Mouse (Mus musculus): ENCODE results near the gene St6gal1. TPM values are rescaled to one million over a fixed set of nuclear protein-coding genes. Genes with fewer than 3 reads are reported as not detected.

Gene St6gal1
- polyA plus RNA-seq, 1 experiment, result 13.3 TPM

DNA sequence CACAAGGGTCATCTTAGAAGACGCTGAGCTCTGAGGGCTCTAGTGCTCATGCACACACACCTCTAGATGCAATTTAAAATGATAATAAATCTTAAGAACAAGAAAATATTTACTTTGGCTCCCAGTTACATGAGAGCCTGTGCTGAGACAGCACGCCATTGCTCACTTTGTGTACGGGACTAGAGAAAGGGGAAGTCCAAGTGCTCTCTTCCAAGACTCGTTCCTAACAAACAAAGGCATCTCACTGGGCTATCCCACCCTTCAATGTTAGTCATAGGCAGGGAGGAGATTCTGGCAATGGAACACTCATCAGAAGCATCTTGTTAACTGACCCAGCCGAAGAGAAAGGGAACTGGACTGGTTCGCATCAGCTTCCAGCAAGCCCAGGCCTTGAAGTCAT lies 108.1 kb downstream of the St6gal1 start:
- H3K4me1 ChIP-seq (ENCODE audit: control insufficient read depth, insufficient read depth, low read length), result no peaks in the 10 kb centered on the region
- no peak overlapping the region for H3K4me3 ChIP-seq (ENCODE audit: insufficient read depth, low read length)
- H3K27ac ChIP-seq (ENCODE audit: insufficient read depth, low read length), result no peak overlapping the region
- TF ChIP-seq CTCF (IDR thresholded peaks at IDR 0.05; ENCODE audit: extremely low read depth, insufficient read depth, low read length) (no peak), POLR2A (IDR thresholded peaks at IDR 0.05; ENCODE audit: extremely low read depth, insufficient read depth, low read length) (no peak)

DNA sequence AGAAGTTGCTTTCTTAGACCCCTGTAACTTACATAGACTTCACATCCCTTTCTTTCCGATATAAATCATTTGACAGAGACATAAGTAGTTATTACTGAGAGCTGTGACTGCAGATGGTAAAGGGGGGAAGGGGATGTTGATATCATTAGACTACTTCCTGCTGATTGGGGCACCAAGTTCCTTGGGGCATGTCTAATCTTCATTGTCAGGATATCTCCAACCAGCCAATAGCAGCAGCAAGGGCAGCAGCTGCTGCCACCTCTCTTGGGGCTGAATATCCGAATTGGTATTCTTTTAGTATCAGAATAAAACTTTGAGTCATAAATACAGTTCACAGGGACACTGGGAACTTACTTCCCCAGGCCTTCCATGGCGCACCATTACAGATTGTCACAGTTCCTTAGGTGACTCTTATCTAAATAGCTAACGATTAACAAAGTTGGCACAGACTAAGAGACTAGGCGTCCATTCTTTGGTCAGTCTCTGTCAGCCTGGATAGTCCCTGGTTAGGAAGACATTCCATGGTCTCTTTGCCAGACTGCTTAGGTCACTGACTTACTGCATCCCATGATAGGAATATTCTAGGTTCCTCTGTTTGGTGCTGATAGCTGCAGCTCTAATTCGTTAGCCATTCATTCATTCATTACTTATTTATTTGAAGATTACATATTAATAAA lies 109.5 kb downstream of the St6gal1 start:
- Histone ChIP-seq H3K4me1 (ENCODE audit: control insufficient read depth, insufficient read depth, low read length) (no peaks in the 10 kb centered on the region), H3K4me3 (ENCODE audit: insufficient read depth, low read length) (no peak overlapping the region), H3K27ac (ENCODE audit: insufficient read depth, low read length) (no peak overlapping the region)
- TF ChIP-seq CTCF (IDR thresholded peaks at IDR 0.05; ENCODE audit: extremely low read depth, insufficient read depth, low read length), result no peak
- no peak for TF ChIP-seq POLR2A (IDR thresholded peaks at IDR 0.05; ENCODE audit: extremely low read depth, insufficient read depth, low read length)

DNA sequence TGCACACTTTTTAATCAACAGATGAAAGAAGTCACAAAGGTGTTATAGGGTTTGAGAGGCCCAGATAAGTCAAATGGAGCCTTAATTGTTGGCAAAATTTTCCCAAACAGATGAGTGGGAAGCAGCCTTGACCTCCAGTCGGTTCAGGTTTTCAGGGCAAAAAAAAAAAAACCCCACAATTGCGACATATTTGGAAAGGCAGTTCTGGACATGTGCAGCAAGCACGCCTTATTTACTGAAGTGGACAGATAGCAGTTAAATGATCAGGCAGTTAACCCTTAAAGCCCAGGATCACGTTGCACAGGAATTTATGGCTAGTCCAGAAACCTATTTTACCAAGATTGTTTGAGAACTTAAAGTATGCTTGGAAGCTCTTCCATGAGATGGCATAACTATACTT lies 112.8 kb downstream of the St6gal1 start:
- no peak for TF ChIP-seq CTCF (IDR thresholded peaks at IDR 0.05; ENCODE audit: extremely low read depth, insufficient read depth, low read length)
- no peak for TF ChIP-seq POLR2A (IDR thresholded peaks at IDR 0.05; ENCODE audit: extremely low read depth, insufficient read depth, low read length)
- Histone ChIP-seq H3K4me3 (ENCODE audit: insufficient read depth, low read length) (no peak overlapping the region), H3K4me1 (ENCODE audit: control insufficient read depth, insufficient read depth, low read length) (no peaks in the 10 kb centered on the region), H3K27ac (ENCODE audit: insufficient read depth, low read length) (no peak overlapping the region)

DNA sequence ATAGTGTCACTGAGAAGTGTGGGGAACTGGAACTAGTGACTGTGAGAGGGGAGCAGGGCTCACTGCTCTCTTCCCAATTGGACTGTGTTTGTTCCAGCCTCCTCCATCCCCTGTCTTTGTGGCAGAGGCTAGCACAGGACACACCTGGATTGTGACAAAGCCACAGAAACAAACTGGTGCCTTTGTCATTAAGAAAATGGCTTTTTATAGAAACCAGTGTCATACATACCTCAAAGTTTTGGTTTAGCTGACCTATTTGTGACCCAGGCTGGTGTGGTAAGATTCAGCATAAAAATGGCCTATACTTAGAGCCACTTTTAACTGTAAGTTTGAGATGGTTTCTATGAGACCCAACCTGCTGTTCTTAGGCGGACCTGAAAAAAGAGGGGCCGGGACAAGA lies 116.7 kb downstream of the St6gal1 start:
- TF ChIP-seq POLR2A (IDR thresholded peaks at IDR 0.05; ENCODE audit: extremely low read depth, insufficient read depth, low read length) (no peak), CTCF (IDR thresholded peaks at IDR 0.05; ENCODE audit: extremely low read depth, insufficient read depth, low read length) (no peak)
- Histone ChIP-seq H3K4me3 (ENCODE audit: insufficient read depth, low read length) (no peak overlapping the region), H3K27ac (ENCODE audit: insufficient read depth, low read length) (no peak overlapping the region)

DNA sequence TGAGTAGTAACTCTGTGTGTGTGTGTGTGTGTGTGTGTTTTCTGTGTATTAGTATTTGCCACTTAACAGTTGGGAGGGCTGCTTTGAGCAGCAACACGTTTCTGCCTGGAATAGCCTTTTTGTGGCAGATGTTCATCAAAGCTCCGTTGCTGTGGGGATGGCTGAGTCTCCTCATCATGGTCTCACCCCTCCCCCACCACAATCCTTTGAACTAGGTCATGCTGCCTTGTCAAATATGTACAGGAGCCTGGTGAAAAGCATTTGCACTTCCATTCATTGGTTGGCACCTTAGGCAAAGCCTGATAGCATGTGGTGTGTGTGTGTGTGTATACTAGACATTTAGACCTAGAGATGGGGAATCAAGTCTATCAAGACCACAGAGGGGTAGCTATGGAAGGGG lies 126.3 kb downstream of the St6gal1 start:
- Histone ChIP-seq H3K27ac (ENCODE audit: insufficient read depth, low read length) (no peak overlapping the region), H3K4me3 (ENCODE audit: insufficient read depth, low read length) (no peak overlapping the region), H3K4me1 (ENCODE audit: control insufficient read depth, insufficient read depth, low read length) (no peaks in the 10 kb centered on the region)
- no peak for TF ChIP-seq CTCF (IDR thresholded peaks at IDR 0.05; ENCODE audit: extremely low read depth, insufficient read depth, low read length)
- no peak for TF ChIP-seq POLR2A (IDR thresholded peaks at IDR 0.05; ENCODE audit: extremely low read depth, insufficient read depth, low read length)

More for the DNA sequence above, 116.7 kb downstream of the St6gal1 start:
- no peaks in the 10 kb centered on the region for H3K4me1 ChIP-seq (ENCODE audit: control insufficient read depth, insufficient read depth, low read length)

DNA sequence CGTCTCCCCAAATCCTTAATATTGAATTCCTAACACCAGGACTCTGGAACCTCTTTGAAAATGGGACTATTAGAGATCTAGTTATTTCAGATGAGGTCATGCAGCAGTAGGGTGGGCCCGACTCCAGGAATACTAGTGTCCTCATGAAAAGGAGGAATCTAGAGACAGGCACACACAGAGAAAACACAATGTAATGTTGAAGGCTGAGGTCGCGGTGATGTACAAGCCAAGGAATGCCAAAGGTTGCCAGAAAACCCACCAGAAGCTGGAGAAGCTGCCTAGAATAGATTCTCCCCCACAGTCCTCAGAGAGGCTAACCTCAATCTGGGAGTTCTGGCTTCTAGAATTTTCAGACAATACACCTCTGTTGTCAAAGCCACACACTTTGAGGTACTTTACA lies 136.5 kb downstream of the St6gal1 start:
- Histone ChIP-seq H3K27ac (ENCODE audit: insufficient read depth, low read length) (no peak overlapping the region), H3K4me3 (ENCODE audit: insufficient read depth, low read length) (no peak overlapping the region), H3K4me1 (ENCODE audit: control insufficient read depth, insufficient read depth, low read length) (no peaks in the 10 kb centered on the region)
- TF ChIP-seq POLR2A (IDR thresholded peaks at IDR 0.05; ENCODE audit: extremely low read depth, insufficient read depth, low read length) (no peak), CTCF (IDR thresholded peaks at IDR 0.05; ENCODE audit: extremely low read depth, insufficient read depth, low read length) (no peak)

DNA sequence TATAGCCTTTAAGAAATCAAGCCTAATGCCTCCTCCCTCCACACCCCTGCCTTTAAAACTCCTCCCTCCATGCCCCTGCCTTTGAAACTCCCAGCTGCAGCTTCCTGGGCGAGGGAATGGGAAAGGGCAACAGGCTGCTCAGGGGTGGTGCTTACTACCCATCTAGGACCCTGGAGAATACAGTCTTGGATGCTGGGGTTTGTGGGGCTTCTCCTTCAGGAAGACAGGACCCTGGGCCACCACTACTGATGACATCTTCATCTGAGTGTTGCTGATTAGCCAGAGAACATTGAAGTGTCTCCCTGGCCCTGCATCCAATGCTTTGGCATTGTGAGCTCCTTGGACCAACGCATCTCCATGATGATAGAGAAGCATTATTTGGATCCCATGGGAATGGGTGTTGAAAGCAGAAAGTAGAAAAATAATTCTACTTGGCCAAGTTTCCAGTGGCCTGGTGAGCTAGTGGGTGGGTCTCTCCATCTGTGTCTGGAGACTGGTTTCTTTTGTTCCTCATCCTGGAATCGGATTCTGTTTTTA lies 137.0 kb downstream of the St6gal1 start:
- Histone ChIP-seq H3K4me1 (ENCODE audit: control insufficient read depth, insufficient read depth, low read length) (no peaks in the 10 kb centered on the region), H3K4me3 (ENCODE audit: insufficient read depth, low read length) (no peak overlapping the region), H3K27ac (ENCODE audit: insufficient read depth, low read length) (no peak overlapping the region)
- TF ChIP-seq CTCF (IDR thresholded peaks at IDR 0.05; ENCODE audit: extremely low read depth, insufficient read depth, low read length) (no peak), POLR2A (IDR thresholded peaks at IDR 0.05; ENCODE audit: extremely low read depth, insufficient read depth, low read length) (no peak)

DNA sequence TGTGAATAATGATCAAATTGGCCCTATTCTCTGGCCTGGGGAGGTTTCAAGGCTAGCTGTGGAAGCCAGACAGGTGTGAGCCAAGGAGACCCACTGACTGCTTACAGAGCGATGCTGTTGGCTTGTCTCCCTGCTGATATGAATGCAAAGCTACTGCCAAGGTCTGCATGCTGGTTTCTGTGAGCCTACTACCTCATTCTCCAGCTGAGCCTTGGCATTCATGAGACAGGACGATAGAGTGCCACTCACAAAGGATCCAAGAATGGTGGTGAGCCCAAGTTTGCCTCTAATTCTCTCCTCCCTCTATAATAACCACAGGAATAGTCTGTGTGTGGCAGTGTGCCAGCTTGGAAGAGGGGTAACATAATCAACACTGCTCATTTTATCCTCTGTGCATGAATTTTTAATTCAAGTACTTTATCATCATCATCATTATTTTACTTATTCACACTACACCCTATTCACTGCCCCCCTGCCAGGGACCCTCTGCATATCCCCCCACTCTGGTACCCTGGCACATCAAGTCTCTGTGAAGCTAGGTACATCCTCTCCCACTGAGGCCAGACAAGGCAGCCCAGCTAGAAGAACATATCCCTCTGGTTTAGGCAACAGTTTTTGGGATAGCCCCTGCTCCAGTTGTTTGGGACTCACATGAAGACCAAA lies 139.9 kb downstream of the St6gal1 start:
- H3K4me3 ChIP-seq (ENCODE audit: insufficient read depth, low read length), result no peak overlapping the region
- no peak for TF ChIP-seq POLR2A (IDR thresholded peaks at IDR 0.05; ENCODE audit: extremely low read depth, insufficient read depth, low read length)
- no peak for TF ChIP-seq CTCF (IDR thresholded peaks at IDR 0.05; ENCODE audit: extremely low read depth, insufficient read depth, low read length)
- no peaks in the 10 kb centered on the region for H3K4me1 ChIP-seq (ENCODE audit: control insufficient read depth, insufficient read depth, low read length)
- H3K27ac ChIP-seq (ENCODE audit: insufficient read depth, low read length), result no peak overlapping the region

DNA sequence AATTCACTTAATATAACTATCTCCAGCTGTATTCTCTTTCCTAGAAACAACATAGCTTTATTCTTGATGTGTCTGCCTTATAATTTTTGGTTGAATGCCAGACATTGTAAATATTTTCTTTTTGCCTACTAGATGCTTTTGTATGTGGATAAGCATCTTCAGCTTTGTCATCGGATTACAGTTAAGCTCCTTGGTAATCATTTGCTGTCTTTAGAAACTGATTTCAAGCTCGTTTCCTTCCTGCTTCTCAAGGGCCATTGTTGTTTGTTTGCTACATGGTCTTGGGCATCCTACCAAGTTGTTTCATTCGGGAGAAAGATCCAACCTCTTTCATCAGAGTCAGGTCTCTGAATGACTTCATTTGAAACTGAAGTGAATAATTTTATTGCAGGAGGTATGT lies 144.6 kb downstream of the St6gal1 start:
- no peak overlapping the region for H3K27ac ChIP-seq (ENCODE audit: insufficient read depth, low read length)
- no peak overlapping the region for H3K4me3 ChIP-seq (ENCODE audit: insufficient read depth, low read length)
- TF ChIP-seq POLR2A (IDR thresholded peaks at IDR 0.05; ENCODE audit: extremely low read depth, insufficient read depth, low read length) (no peak), CTCF (IDR thresholded peaks at IDR 0.05; ENCODE audit: extremely low read depth, insufficient read depth, low read length) (no peak)
- H3K4me1 ChIP-seq (ENCODE audit: control insufficient read depth, insufficient read depth, low read length), result no peaks in the 10 kb centered on the region

DNA sequence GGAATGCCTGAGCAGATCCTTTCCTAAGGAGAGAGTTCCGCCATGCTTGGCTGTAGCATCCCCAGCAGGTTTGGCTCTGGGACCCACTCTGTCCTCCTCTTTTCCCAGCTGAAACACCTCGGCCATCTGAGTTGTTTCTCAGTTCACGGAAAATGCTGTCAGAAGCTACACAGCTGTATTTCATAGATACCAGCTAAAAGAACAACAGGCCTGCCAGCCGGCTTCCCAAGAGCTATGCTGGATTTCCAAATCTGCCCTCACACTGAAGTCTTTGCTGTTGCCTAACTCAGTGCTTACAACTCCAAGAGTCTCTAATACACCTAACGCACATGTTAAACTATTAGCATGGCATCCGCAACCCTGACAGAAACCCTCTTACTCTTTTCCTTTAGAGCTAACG lies 146.2 kb downstream of the St6gal1 start:
- no peaks in the 10 kb centered on the region for H3K4me1 ChIP-seq (ENCODE audit: control insufficient read depth, insufficient read depth, low read length)
- no peak overlapping the region for H3K4me3 ChIP-seq (ENCODE audit: insufficient read depth, low read length)
- TF ChIP-seq POLR2A (IDR thresholded peaks at IDR 0.05; ENCODE audit: extremely low read depth, insufficient read depth, low read length) (no peak), CTCF (IDR thresholded peaks at IDR 0.05; ENCODE audit: extremely low read depth, insufficient read depth, low read length) (no peak)
- H3K27ac ChIP-seq (ENCODE audit: insufficient read depth, low read length), result no peak overlapping the region
